Mouse (Mus musculus): ENCODE measurements around the gene Ccdc7a. TPM values are rescaled to one million over a fixed set of nuclear protein-coding genes. Genes with fewer than 3 reads are reported as not detected.

Ccdc7a gene
- polyA plus RNA-seq (2012; ENCODE audit: low replicate concordance): not detected in 2 replicates

DNA sequence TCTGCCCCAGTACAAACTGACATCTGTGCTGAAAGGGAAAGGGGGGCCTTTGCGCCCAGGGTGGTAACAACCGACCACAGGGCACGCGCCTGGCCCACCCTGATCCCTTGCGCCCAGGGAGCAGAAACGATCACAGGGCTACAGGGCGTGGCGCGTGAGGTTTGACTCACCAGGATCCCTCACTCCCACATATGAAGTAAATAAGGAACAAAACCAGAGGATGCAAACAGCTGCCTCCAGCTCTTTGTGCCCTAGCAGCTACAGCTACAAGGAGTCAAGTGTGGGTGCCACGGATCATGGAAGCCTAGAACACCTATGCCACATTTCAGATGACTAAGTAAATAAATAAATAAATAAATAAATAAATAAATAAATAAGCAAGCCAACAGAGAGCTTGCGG, at the start of gene Ccdc7a:
TSS of gene Ccdc7a (minus strand) at position 101 of the 400 bp plus-strand sequence.

GRCm38 (mm10) chr8:129066834-129067233, 1.5 kb upstream of the Ccdc7a start, which contains the start of gene Ccdc7b:
Ccdc7b (plus strand) TSS chr8:129067134.

GRCm38 (mm10) chr8:128798594-128798993, 266.7 kb downstream of the Ccdc7a start, which contains the start of gene Gm3952:
Gm3952 (minus strand) TSS chr8:128798694.

DNA sequence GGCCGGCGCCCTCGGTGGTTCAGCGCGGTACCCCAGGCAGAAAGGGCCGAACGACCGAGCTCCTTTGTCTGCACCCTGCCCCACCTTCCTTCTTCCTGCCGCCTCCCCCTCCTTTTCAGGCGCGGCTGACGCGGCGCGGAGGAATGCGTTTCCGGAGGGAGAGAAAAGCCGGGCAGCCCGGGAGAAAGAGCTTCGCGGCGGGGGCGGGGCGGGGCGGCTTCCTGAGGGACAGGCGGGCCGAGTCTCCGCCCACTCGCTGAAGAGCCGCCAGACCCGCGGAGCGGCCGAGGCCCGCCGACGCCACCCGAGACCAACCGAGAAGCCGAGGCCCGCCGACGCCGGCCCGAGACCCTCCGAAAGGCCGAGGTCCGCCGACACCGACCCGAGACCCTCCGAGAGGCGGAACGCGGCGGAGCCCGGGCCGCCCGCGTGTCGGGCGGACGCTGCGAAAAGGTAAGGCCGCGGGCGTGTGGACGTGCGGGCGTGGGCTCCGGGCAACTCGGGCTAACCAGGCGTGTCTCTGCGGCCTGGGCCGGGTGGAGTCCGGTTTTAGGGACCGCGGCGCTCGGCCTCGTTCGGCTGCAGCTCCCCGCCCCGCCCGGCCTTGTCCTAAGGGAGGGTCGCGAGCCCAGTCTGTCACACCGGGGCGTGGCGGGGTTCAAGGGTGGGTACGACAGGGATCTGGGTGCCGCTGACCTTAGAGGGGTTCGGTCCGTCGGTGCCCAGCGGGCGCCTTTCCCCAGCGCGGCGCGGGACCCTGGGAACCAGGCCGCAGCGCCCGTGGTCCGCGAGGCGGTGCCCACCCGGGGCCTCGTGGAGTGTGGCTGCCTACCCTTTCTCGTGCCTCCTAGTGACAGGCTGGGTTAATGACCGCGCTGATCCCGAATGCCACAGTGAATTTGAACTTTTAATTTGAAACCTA, 379.5 kb downstream of the Ccdc7a start, which contains the start of gene Itgb1:
TSS of gene Itgb1 (plus strand) at position 148 of the 922 bp plus-strand sequence.

Other genes with a start within 250 kb of the Ccdc7a start
- gene Ccdc7b, start 1.6 kb upstream of the Ccdc7a start, polyA plus RNA-seq (2012; ENCODE audit: low replicate concordance): not detected in 2 replicates
- not detected in 2 replicates for gene Gm10999, start 66.1 kb upstream of the Ccdc7a start, polyA plus RNA-seq (2012; ENCODE audit: low replicate concordance)
- 0.56 and 1.1 TPM in 2 replicates for gene 2610044O15Rik8, start 168.9 kb upstream of the Ccdc7a start, polyA plus RNA-seq (2012; ENCODE audit: low replicate concordance)